Mouse (Mus musculus): ENCODE results near the gene Rfesd. TPM values are rescaled to one million over a fixed set of nuclear protein-coding genes. Genes with fewer than 3 reads are reported as not detected.
A peak's percentile ranks its signal among the peaks of the same experiment; 100 is the strongest.

Rfesd gene
- polyA plus RNA-seq, 1 experiment from 2014 or later = 19.9 TPM

- no peak for ATAC-seq
- H3K9ac ChIP-seq (ENCODE audit: low read depth, low read length) = no peak overlapping the region
- WGBS = 86% methylated on average over 3 of the region's 3 CpGs
Measured at GRCm38 (mm10) chr13:76003272-76003671, 15.2 kb downstream of the Rfesd start.

GRCm38 (mm10) chr13:75992169-75993028 is 26.1 kb downstream of the Rfesd start:
- Histone ChIP-seq H3K4me1 (ENCODE audit: control insufficient read depth, insufficient read depth, low read depth, low read length) (peaks cover 4% of the 10 kb centered on the region; the same call in 1 of the 2 replicates), H3K9me3 (ENCODE audit: control insufficient read depth, low read length) (peaks cover 7% of the 10 kb centered on the region; the same call in 1 of the 2 replicates), H3K4me3 (ENCODE audit: low read length) (no peak overlapping the region), H3K9ac (ENCODE audit: low read depth, low read length) (no peak overlapping the region), H3K27ac (ENCODE audit: low read depth, low read length) (no peak overlapping the region), H3K36me3 (ENCODE audit: control insufficient read depth, insufficient read depth, low read length) (no peaks in the 10 kb centered on the region), H3K27me3 (replicated peaks; ENCODE audit: control insufficient read depth, insufficient read depth, low read length) (no peaks in the 10 kb centered on the region), H3K4me2 (ENCODE audit: low read length) (no peak overlapping the region)
- ATAC-seq = peak; percentile 95
- WGBS = 32% methylated on average over 9 of the region's 9 CpGs

More at GRCm38 (mm10) chr13:76003272-76003671, 15.2 kb downstream of the Rfesd start:
- Histone ChIP-seq H3K4me3 (ENCODE audit: low read length) (no peak overlapping the region), H3K27ac (ENCODE audit: low read depth, low read length) (no peak overlapping the region), H3K27me3 (replicated peaks; ENCODE audit: control insufficient read depth, insufficient read depth, low read length) (no peaks in the 10 kb centered on the region), H3K36me3 (ENCODE audit: control insufficient read depth, insufficient read depth, low read length) (peaks cover 5% of the 10 kb centered on the region; the same call in 1 of the 2 replicates), H3K4me2 (ENCODE audit: low read length) (no peak overlapping the region), H3K9me3 (ENCODE audit: control insufficient read depth, low read length) (no peaks in the 10 kb centered on the region), H3K4me1 (ENCODE audit: control insufficient read depth, insufficient read depth, low read depth, low read length) (no peaks in the 10 kb centered on the region)

GRCm38 (mm10) chr13:75988096-75988495 is 30.4 kb downstream of the Rfesd start:
- no peak overlapping the region for H3K27ac ChIP-seq (ENCODE audit: low read depth, low read length)
- H3K9me3 ChIP-seq (ENCODE audit: control insufficient read depth, low read length) = 0 out of 2 replicates have a peak, but pooled peaks cover 2% of the 10 kb centered on the region
- ATAC-seq = no peak
- no peak overlapping the region for H3K9ac ChIP-seq (ENCODE audit: low read depth, low read length)
- peaks cover 4% of the 10 kb centered on the region; the same call in 1 of the 2 replicates for H3K4me1 ChIP-seq (ENCODE audit: control insufficient read depth, insufficient read depth, low read depth, low read length)
- H3K4me3 ChIP-seq (ENCODE audit: low read length) = no peak overlapping the region
- no peaks in the 10 kb centered on the region for H3K36me3 ChIP-seq (ENCODE audit: control insufficient read depth, insufficient read depth, low read length)
- no peaks in the 10 kb centered on the region for H3K27me3 ChIP-seq (replicated peaks; ENCODE audit: control insufficient read depth, insufficient read depth, low read length)
- no peak overlapping the region for H3K4me2 ChIP-seq (ENCODE audit: low read length)
- WGBS = 97% methylated on average over 1 of the region's 1 CpGs

- H3K9me3 ChIP-seq (ENCODE audit: control insufficient read depth, low read length) = no peaks in the 10 kb centered on the region
Measured at GRCm38 (mm10) chr13:75981901-75982300, 36.6 kb downstream of the Rfesd start.

GRCm38 (mm10) chr13:75976649-75977048 is 41.9 kb downstream of the Rfesd start:
- no peak for ATAC-seq
- Histone ChIP-seq H3K36me3 (ENCODE audit: control insufficient read depth, insufficient read depth, low read length) (no peaks in the 10 kb centered on the region), H3K9ac (ENCODE audit: low read depth, low read length) (no peak overlapping the region), H3K4me2 (ENCODE audit: low read length) (no peak overlapping the region), H3K27ac (ENCODE audit: low read depth, low read length) (no peak overlapping the region), H3K4me1 (ENCODE audit: control insufficient read depth, insufficient read depth, low read depth, low read length) (no peaks in the 10 kb centered on the region), H3K27me3 (replicated peaks; ENCODE audit: control insufficient read depth, insufficient read depth, low read length) (no peaks in the 10 kb centered on the region), H3K9me3 (ENCODE audit: control insufficient read depth, low read length) (no peaks in the 10 kb centered on the region), H3K4me3 (ENCODE audit: low read length) (no peak overlapping the region)
- WGBS = 82% methylated on average over 2 of the region's 2 CpGs

More at GRCm38 (mm10) chr13:75981901-75982300, 36.6 kb downstream of the Rfesd start:
- Histone ChIP-seq H3K4me1 (ENCODE audit: control insufficient read depth, insufficient read depth, low read depth, low read length) (no peaks in the 10 kb centered on the region), H3K27ac (ENCODE audit: low read depth, low read length) (no peak overlapping the region), H3K9ac (ENCODE audit: low read depth, low read length) (no peak overlapping the region), H3K27me3 (replicated peaks; ENCODE audit: control insufficient read depth, insufficient read depth, low read length) (no peaks in the 10 kb centered on the region), H3K4me3 (ENCODE audit: low read length) (no peak overlapping the region), H3K36me3 (ENCODE audit: control insufficient read depth, insufficient read depth, low read length) (no peaks in the 10 kb centered on the region), H3K4me2 (ENCODE audit: low read length) (no peak overlapping the region)
- no peak for ATAC-seq

GRCm38 (mm10) chr13:75976218-75976617 is 42.3 kb downstream of the Rfesd start:
- Histone ChIP-seq H3K4me2 (ENCODE audit: low read length) (no peak overlapping the region), H3K4me1 (ENCODE audit: control insufficient read depth, insufficient read depth, low read depth, low read length) (no peaks in the 10 kb centered on the region), H3K9ac (ENCODE audit: low read depth, low read length) (no peak overlapping the region), H3K27me3 (replicated peaks; ENCODE audit: control insufficient read depth, insufficient read depth, low read length) (no peaks in the 10 kb centered on the region), H3K36me3 (ENCODE audit: control insufficient read depth, insufficient read depth, low read length) (no peaks in the 10 kb centered on the region), H3K4me3 (ENCODE audit: low read length) (no peak overlapping the region), H3K27ac (ENCODE audit: low read depth, low read length) (no peak overlapping the region), H3K9me3 (ENCODE audit: control insufficient read depth, low read length) (no peaks in the 10 kb centered on the region)
- 92% methylated on average over 2 of the region's 2 CpGs for WGBS
- ATAC-seq = no peak

- no peak overlapping the region for H3K9ac ChIP-seq (ENCODE audit: low read depth, low read length)
- no peak overlapping the region for H3K4me2 ChIP-seq (ENCODE audit: low read length)
- 74% methylated on average over 1 of the region's 1 CpGs for WGBS
- no peak overlapping the region for H3K4me3 ChIP-seq (ENCODE audit: low read length)
- peak; percentile 71; the same call in 1 of the 2 replicates for ATAC-seq
- no peaks in the 10 kb centered on the region for H3K4me1 ChIP-seq (ENCODE audit: control insufficient read depth, insufficient read depth, low read depth, low read length)
- H3K9me3 ChIP-seq (ENCODE audit: control insufficient read depth, low read length) = no peaks in the 10 kb centered on the region
- H3K27ac ChIP-seq (ENCODE audit: low read depth, low read length) = no peak overlapping the region
- H3K36me3 ChIP-seq (ENCODE audit: control insufficient read depth, insufficient read depth, low read length) = no peaks in the 10 kb centered on the region
- H3K27me3 ChIP-seq (replicated peaks; ENCODE audit: control insufficient read depth, insufficient read depth, low read length) = no peaks in the 10 kb centered on the region
Measured at GRCm38 (mm10) chr13:75975629-75976028, 42.9 kb downstream of the Rfesd start.

- 88% methylated on average over 2 of the region's 2 CpGs for WGBS
- Histone ChIP-seq H3K4me1 (ENCODE audit: control insufficient read depth, insufficient read depth, low read depth, low read length) (no peaks in the 10 kb centered on the region), H3K9ac (ENCODE audit: low read depth, low read length) (no peak overlapping the region), H3K4me3 (ENCODE audit: low read length) (no peak overlapping the region), H3K27me3 (replicated peaks; ENCODE audit: control insufficient read depth, insufficient read depth, low read length) (no peaks in the 10 kb centered on the region), H3K9me3 (ENCODE audit: control insufficient read depth, low read length) (no peaks in the 10 kb centered on the region), H3K4me2 (ENCODE audit: low read length) (no peak overlapping the region), H3K36me3 (ENCODE audit: control insufficient read depth, insufficient read depth, low read length) (no peaks in the 10 kb centered on the region), H3K27ac (ENCODE audit: low read depth, low read length) (no peak overlapping the region)
- no peak for ATAC-seq
Measured at GRCm38 (mm10) chr13:75974481-75974880, 44.0 kb downstream of the Rfesd start.

- Histone ChIP-seq H3K27ac (ENCODE audit: low read depth, low read length) (no peak within 1 kb of the TSS), H3K9ac (ENCODE audit: low read depth, low read length) (no peak within 1 kb of the TSS), H3K4me1 (ENCODE audit: control insufficient read depth, insufficient read depth, low read depth, low read length) (no peaks in the 10 kb centered on the region), H3K36me3 (ENCODE audit: control insufficient read depth, insufficient read depth, low read length) (no peaks in the 10 kb centered on the region), H3K27me3 (replicated peaks; ENCODE audit: control insufficient read depth, insufficient read depth, low read length) (no peaks in the 10 kb centered on the region), H3K4me3 (ENCODE audit: low read length) (no peak within 1 kb of the TSS), H3K4me2 (ENCODE audit: low read length) (no peak within 1 kb of the TSS), H3K9me3 (ENCODE audit: control insufficient read depth, low read length) (0 out of 2 replicates have a peak, but pooled peaks cover 2% of the 10 kb centered on the region)
- 79% methylated on average over 1 of the region's 1 CpGs for WGBS
- ATAC-seq = no peak
Measured at GRCm38 (mm10) chr13:75966850-75967249, 51.7 kb downstream of the Rfesd start, which contains the start of gene Spata9. Gene Spata9 (plus strand): TSS chr13:75967150.

Data from hindbrain, embryonic 16.5 days (tissue).